Mouse (Mus musculus) heart, adult 2 months (tissue): ENCODE results near the gene Rnf187.

Experiments used
- CTCF ChIP-seq: fragments of 200-600 bp; IDR thresholded peaks from 2 replicates; pipeline ENCODE4 v1.8.1; 2022; ENCODE audit warnings: antibody characterized with exemption, mild to moderate bottlenecking, moderate library complexity
- EP300 ChIP-seq: fragments of 200-500 bp; IDR thresholded peaks from 2 replicates; pipeline ENCODE4 v1.6.1; 2011; ENCODE audit warnings: low read depth, low read length, control low read depth; ENCODE audit not compliant: insufficient read depth
- POLR2A ChIP-seq: fragments of 200-500 bp; IDR thresholded peaks from 2 replicates; pipeline ENCODE4 v1.6.1; 2011; ENCODE audit warnings: mild to moderate bottlenecking, low read depth, low read length, control low read depth; ENCODE audit not compliant: insufficient read depth

DNA sequence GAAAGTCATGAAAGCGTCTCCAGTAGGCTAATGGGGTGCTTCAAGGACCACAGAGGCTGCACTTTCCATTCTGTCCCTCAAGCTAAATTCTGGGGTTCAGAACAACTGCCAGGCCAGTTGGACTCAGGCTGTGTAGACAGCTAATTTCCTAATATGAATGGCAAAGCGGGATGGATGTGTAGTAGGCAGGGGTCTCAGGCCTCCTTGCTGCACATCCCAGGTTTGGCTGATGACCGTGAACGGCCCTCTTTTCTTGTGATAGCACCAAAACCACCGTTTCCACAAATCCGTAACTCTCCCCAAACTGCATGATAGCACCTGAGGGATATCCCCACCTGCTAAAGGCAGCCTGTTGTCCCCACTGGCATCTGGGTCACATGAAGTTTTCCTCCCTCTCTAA, 19.8 kb upstream of the Rnf187 start:
- TF ChIP-seq POLR2A (no peak), CTCF (no peak), EP300 (no peak)
